Mouse (Mus musculus) lung, adult 2 months (tissue): ENCODE measurements around the gene Wnt9b.
A peak's percentile ranks its signal among the peaks of the same experiment; 100 is the strongest.

Source experiments
- CTCF ChIP-seq: fragments of 200-500 bp; IDR thresholded peaks from 2 replicates; pipeline ENCODE4 v1.5.1; 2011; ENCODE audit warnings: mild to moderate bottlenecking, low read length, control low read depth; ENCODE audit not compliant: insufficient read depth
- POLR2A ChIP-seq: fragments of 200-500 bp; IDR thresholded peaks from 2 replicates; pipeline ENCODE4 v1.6.1; 2011; ENCODE audit warnings: low read depth, mild to moderate bottlenecking, control low read depth, low read length, borderline replicate concordance; ENCODE audit errors: extremely low read depth

GRCm38 (mm10) chr11:103697565-103698176 lies 52.0 kb downstream of the Wnt9b start, which contains the start of gene Gosr2:
- peak; percentile 86; the same call in 1 of the 2 replicates for TF ChIP-seq POLR2A
- no peak for TF ChIP-seq CTCF
